In the genomic region with DNA sequence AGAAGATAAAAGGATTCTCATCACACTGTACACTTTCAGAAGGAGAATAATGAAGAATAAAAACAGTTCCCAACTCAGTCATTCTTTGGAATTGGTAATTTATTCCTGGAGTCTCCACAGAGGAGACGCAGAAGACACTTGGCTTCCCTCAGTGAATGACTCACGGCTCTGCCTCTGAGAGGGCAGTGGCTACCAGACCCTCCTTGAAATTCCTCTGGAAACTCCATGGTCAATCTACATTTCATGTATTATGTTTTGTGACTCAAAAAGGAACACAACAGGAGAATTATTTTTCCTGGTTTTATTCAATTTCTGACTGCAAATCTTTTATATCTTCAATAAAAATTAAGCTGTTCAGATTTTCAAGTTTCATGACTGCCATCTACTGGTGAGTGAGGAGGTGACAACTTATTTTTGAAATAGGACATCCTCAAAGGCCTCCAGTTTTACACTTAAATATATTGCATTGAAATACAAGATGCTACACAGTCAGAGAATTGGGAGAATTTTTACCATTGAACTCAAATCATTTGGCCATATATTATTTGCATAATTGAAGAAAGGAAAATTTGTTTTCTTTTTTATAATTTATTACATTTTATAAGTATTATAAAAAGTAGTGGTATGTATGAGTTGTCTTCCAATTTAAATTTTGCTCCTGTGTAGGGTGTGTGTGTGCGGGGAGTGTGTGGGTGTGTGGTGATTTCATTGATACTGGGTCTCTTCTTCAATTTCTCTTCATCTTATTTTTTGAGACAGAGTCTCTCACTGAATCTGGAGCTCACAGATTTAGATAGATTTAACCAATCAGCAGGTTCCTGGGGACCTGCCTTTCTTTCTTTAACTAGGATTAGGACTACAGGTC, we compare ENCODE assay signal across 8 mouse cellular contexts.
DNase-seq lines count a peak whose midpoint lies in the region; TF ChIP-seq lines count a peak whose summit lies in the region.
"Had no signal": no experiment of that assay in that cellular context is flagged by ENCODE, and none has a peak within 500 bp of the region (broad histone marks: within the 10 kb centered on the region; RNA-seq: fewer than 3 reads in every experiment).

No protein-coding gene starts in this region.

- H3K27ac ChIP-seq in layer of hippocampus, adult 2 months, result peak overlapping the region; percentile 36; the same call in 1 of the 2 replicates
- H3K27ac ChIP-seq: embryonic facial prominence, embryonic 13.5 days had no signal

- DNase-seq in layer of hippocampus, adult 2 months (ENCODE audit: low spot score in 2 of 2), result peak; percentile 47 to 53
- no peak for DNase-seq in layer of hippocampus, postnatal 25 days (ENCODE audit: extremely low spot score in 1 of 2, low spot score in 1 of 2)
- peak; percentile 15 for DNase-seq in MEL-GATA-1-ER (ENCODE audit: extremely low read depth, low read depth)
- peak; percentile 37 to 65 for DNase-seq in cerebellum, postnatal 10 days
- DNase-seq in mesoderm, embryonic 11.5 days (ENCODE audit: low read depth, low spot score), result peak; percentile 58
- no peak for DNase-seq in yolk sac, embryonic 10.5 days (ENCODE audit: low spot score)
- DNase-seq in adrenal gland, postnatal 14 days, result no peak

- peak; percentile 89 for TF ChIP-seq CTCF in layer of hippocampus, adult 2 months (conservative IDR thresholded peaks at IDR 0.05)

- no peak overlapping the region for H3K4me3 ChIP-seq in layer of hippocampus, adult 2 months
- H3K4me3 ChIP-seq: embryonic facial prominence, embryonic 13.5 days had no signal

Comparison
In these comparisons a context has a peak if more than half of its experiments do, and no peak if none do; other contexts are left out.
1. DNase-seq: peak in layer of hippocampus, adult 2 months (2 of 2), MEL-GATA-1-ER (single experiment), cerebellum, postnatal 10 days (2 of 2) and mesoderm, embryonic 11.5 days (single experiment); none in layer of hippocampus, postnatal 25 days (0 of 2), yolk sac, embryonic 10.5 days (single experiment) and adrenal gland, postnatal 14 days (single experiment).